Mouse (Mus musculus) kidney, adult 8-10 months (tissue): ENCODE measurements around the gene Armcx2.
A peak's percentile ranks its signal among the peaks of the same experiment; 100 is the strongest.
"Not testable (repeated sequence)": the region's sequence is repeated elsewhere in the genome, so short reads cannot be mapped to it uniquely, and the experiment has no call there.

Source experiments
- DNase-seq, 2 experiments: peaks; one replicate each; pipeline ENCODE4 v3.0.0; 2022

Gene Armcx2

GRCm38 (mm10) chrX:134808755-134809224 lies at the start of gene Armcx2:
Gene Armcx2, minus strand, starts transcription at chrX:134809221.
- peak; percentile 9 to 16 for DNase-seq

- DNase-seq: no peak
Observed at GRCm38 (mm10) chrX:134849662-134850061, 40.6 kb upstream of the Armcx2 start.

- no peak for DNase-seq
Observed at GRCm38 (mm10) chrX:134844424-134844823, 35.4 kb upstream of the Armcx2 start.

- DNase-seq: no peak
Observed at GRCm38 (mm10) chrX:134830508-134830907, 21.5 kb upstream of the Armcx2 start.

GRCm38 (mm10) chrX:134807833-134808754 lies 927 bp downstream of the Armcx2 start:
- no peak for DNase-seq

- DNase-seq: no peak
Observed at GRCm38 (mm10) chrX:134787728-134788127, 21.3 kb downstream of the Armcx2 start.

- DNase-seq: not testable (repeated sequence)
Observed at GRCm38 (mm10) chrX:134763428-134764198, 45.4 kb downstream of the Armcx2 start.

GRCm38 (mm10) chrX:134757293-134757995 lies 51.6 kb downstream of the Armcx2 start:
- DNase-seq: no peak

GRCm38 (mm10) chrX:134756434-134757292 lies 52.4 kb downstream of the Armcx2 start, which contains the start of gene Armcx3:
Gene Armcx3, plus strand, starts transcription at chrX:134756595.
- peak; percentile 31 to 45 for DNase-seq
